ENCODE assay signal across 15 mouse cellular contexts in the genomic region with DNA sequence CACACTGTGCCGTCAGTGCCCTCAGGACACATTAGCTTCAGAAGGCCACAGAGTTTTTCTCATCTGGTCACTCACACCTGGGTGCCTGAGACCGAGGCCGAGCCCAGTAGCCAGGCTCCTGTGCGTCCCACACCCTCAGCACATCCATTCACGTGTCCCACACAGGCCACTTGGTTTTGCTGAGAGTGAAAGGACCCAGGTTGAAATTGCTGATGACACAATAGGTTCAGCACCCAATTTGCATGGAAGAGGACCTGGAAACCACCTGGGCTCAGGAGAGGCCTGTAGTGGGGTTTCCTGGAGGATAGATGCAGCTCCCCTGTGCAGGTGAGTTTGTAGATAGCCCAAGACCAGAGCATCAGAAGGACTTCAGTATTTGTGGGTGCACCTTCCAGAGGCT. TPM values are rescaled to one million over a fixed set of nuclear protein-coding genes. Genes with fewer than 3 reads are reported as not detected.
DNase-seq lines count a peak whose midpoint lies in the region; ATAC-seq and TF ChIP-seq lines count a peak whose summit lies in the region.
"Had no signal": no experiment of that assay in that cellular context is flagged by ENCODE, and none has a peak within 500 bp of the region (broad histone marks: within the 10 kb centered on the region; RNA-seq: fewer than 3 reads in every experiment).

No protein-coding gene starts in this region.

- no peak for DNase-seq in hindbrain, embryonic 10.5 days (ENCODE audit: low spot score)
- no peak for DNase-seq in hindbrain, embryonic 14.5 days (ENCODE audit: low spot score)
- no peak for DNase-seq in lung, adult 2 months
- DNase-seq in embryonic facial prominence, embryonic 14.5 days (ENCODE audit: low spot score) = no peak
- no peak for DNase-seq in urinary bladder, postnatal 36 days (ENCODE audit: low spot score in 2 of 2)
- no peak for DNase-seq in left cerebral cortex, postnatal 10 days (ENCODE audit: extremely low spot score in 1 of 2, low spot score in 2 of 2)

- no peak overlapping the region for H3K9ac ChIP-seq in hindbrain, embryonic 14.5 days
- no peak overlapping the region for H3K9ac ChIP-seq in lung, embryonic 15.5 days
- no peak overlapping the region for H3K9ac ChIP-seq in embryonic facial prominence, embryonic 14.5 days (ENCODE audit: low read depth, low read length)
- no peak overlapping the region for H3K9ac ChIP-seq in limb, embryonic 15.5 days

- H3K9me3 ChIP-seq in hindbrain, embryonic 10.5 days = no peaks in the 10 kb centered on the region
- H3K9me3 ChIP-seq in hindbrain, embryonic 14.5 days (ENCODE audit: control insufficient read depth, low read length) = no peaks in the 10 kb centered on the region
- no peaks in the 10 kb centered on the region for H3K9me3 ChIP-seq in lung, embryonic 15.5 days
- no peaks in the 10 kb centered on the region for H3K9me3 ChIP-seq in embryonic facial prominence, embryonic 14.5 days (ENCODE audit: control insufficient read depth, low read length)
- H3K9me3 ChIP-seq in limb, embryonic 15.5 days = no peaks in the 10 kb centered on the region

- H3K4me1 ChIP-seq in hindbrain, embryonic 10.5 days (replicated peaks) = peaks cover 5% of the 10 kb centered on the region; the same call in 1 of the 2 replicates
- H3K4me1 ChIP-seq in hindbrain, embryonic 14.5 days (replicated peaks; ENCODE audit: control insufficient read depth, insufficient read depth, low read length) = no peaks in the 10 kb centered on the region; the same call in 1 of the 2 replicates
- peaks cover 17% of the 10 kb centered on the region for H3K4me1 ChIP-seq in lung, embryonic 15.5 days
- peaks cover 3% of the 10 kb centered on the region; the same call in 1 of the 2 replicates for H3K4me1 ChIP-seq in lung, adult 2 months (ENCODE audit: control insufficient read depth, insufficient read depth, low read length)
- no peaks in the 10 kb centered on the region for H3K4me1 ChIP-seq in embryonic facial prominence, embryonic 14.5 days (ENCODE audit: control insufficient read depth, insufficient read depth, low read length)
- peaks cover 20% of the 10 kb centered on the region; the same call in 1 of the 2 replicates for H3K4me1 ChIP-seq in limb, embryonic 15.5 days

- peaks cover 79% of the 10 kb centered on the region for H3K36me3 ChIP-seq in hindbrain, embryonic 10.5 days
- H3K36me3 ChIP-seq in hindbrain, embryonic 14.5 days (replicated peaks; ENCODE audit: control insufficient read depth, insufficient read depth) = peaks cover 35% of the 10 kb centered on the region
- no peaks in the 10 kb centered on the region for H3K36me3 ChIP-seq in lung, embryonic 15.5 days
- H3K36me3 ChIP-seq in embryonic facial prominence, embryonic 14.5 days (ENCODE audit: control insufficient read depth, insufficient read depth, low read length) = peaks cover 37% of the 10 kb centered on the region
- H3K36me3 ChIP-seq in limb, embryonic 15.5 days = peaks cover 44% of the 10 kb centered on the region

- 91% methylated on average over 5 of the region's 5 CpGs for WGBS in hindbrain, embryonic 10.5 days
- 90% methylated on average over 5 of the region's 5 CpGs for WGBS in hindbrain, embryonic 14.5 days
- 81% methylated on average over 5 of the region's 5 CpGs for WGBS in lung, embryonic 15.5 days
- WGBS in lung, adult 2 months = 82% methylated on average over 5 of the region's 5 CpGs
- 79% methylated on average over 5 of the region's 5 CpGs for WGBS in embryonic facial prominence, embryonic 14.5 days
- 82% methylated on average over 5 of the region's 5 CpGs for WGBS in limb, embryonic 15.5 days

- TF ChIP-seq CTCF in lung, adult 2 months (IDR thresholded peaks at IDR 0.05; ENCODE audit: insufficient read depth, low read length) = no peak

- H3K27me3 ChIP-seq in hindbrain, embryonic 10.5 days (ENCODE audit: insufficient read depth, poor library complexity, severe bottlenecking) = no peaks in the 10 kb centered on the region
- no peaks in the 10 kb centered on the region for H3K27me3 ChIP-seq in hindbrain, embryonic 14.5 days (ENCODE audit: control insufficient read depth, insufficient read depth, low read length)
- H3K27me3 ChIP-seq in lung, embryonic 15.5 days = no peaks in the 10 kb centered on the region
- H3K27me3 ChIP-seq in embryonic facial prominence, embryonic 14.5 days (replicated peaks; ENCODE audit: control insufficient read depth, insufficient read depth, low read length) = no peaks in the 10 kb centered on the region
- no peaks in the 10 kb centered on the region for H3K27me3 ChIP-seq in limb, embryonic 15.5 days

- no peak overlapping the region for H3K4me3 ChIP-seq in hindbrain, embryonic 10.5 days
- H3K4me3 ChIP-seq in hindbrain, embryonic 14.5 days (replicated peaks; ENCODE audit: low read length) = no peak overlapping the region
- no peak overlapping the region for H3K4me3 ChIP-seq in lung, embryonic 15.5 days
- no peak overlapping the region for H3K4me3 ChIP-seq in lung, adult 2 months (replicated peaks; ENCODE audit: extremely low read depth, low read depth, low read length)
- H3K4me3 ChIP-seq in embryonic facial prominence, embryonic 14.5 days (ENCODE audit: low read depth, low read length) = no peak overlapping the region
- no peak overlapping the region for H3K4me3 ChIP-seq in limb, embryonic 15.5 days

- no peak for TF ChIP-seq POLR2A in lung, adult 2 months (IDR thresholded peaks at IDR 0.05; ENCODE audit: borderline replicate concordance, extremely low read depth, low read depth, low read length)

- intact Hi-C loops in left cerebral cortex, postnatal 10 days (cut with DNase I) = no loop called here

- no peak overlapping the region for H3K4me2 ChIP-seq in hindbrain, embryonic 14.5 days (replicated peaks)
- H3K4me2 ChIP-seq in lung, embryonic 15.5 days = no peak overlapping the region
- H3K4me2 ChIP-seq in embryonic facial prominence, embryonic 14.5 days (ENCODE audit: low read depth, low read length) = no peak overlapping the region
- no peak overlapping the region for H3K4me2 ChIP-seq in limb, embryonic 15.5 days

- ATAC-seq in hindbrain, embryonic 14.5 days (ENCODE audit: low FRiP score) = no peak
- no peak for ATAC-seq in lung, embryonic 15.5 days (ENCODE audit: borderline replicate concordance, extremely low read depth, low FRiP score, low TSS enrichment)
- ATAC-seq in embryonic facial prominence, embryonic 14.5 days (ENCODE audit: low read depth) = 0 out of 2 replicates have a peak, but pooled peaks have one; percentile 7
- no peak for ATAC-seq in limb, embryonic 15.5 days (ENCODE audit: insufficient number of reproducible peaks, low FRiP score, low TSS enrichment, low read depth)

- 0 out of 2 replicates have a peak overlapping the region, but pooled peaks have one; percentile 35 for H3K27ac ChIP-seq in hindbrain, embryonic 10.5 days
- H3K27ac ChIP-seq in hindbrain, embryonic 14.5 days = no peak overlapping the region
- H3K27ac ChIP-seq in lung, embryonic 15.5 days = peak overlapping the region; percentile 70
- peak overlapping the region; percentile 64 for H3K27ac ChIP-seq in embryonic facial prominence, embryonic 14.5 days (replicated peaks; ENCODE audit: low read depth, low read length)
- peak overlapping the region; percentile 40 for H3K27ac ChIP-seq in limb, embryonic 15.5 days

RNA-seq across cellular contexts. Expression of a gene that starts 32.5 kb away (rescaled TPM):
- 0.10 and 0.30 TPM in 2 replicates for polyA plus RNA-seq in hindbrain, embryonic 10.5 days (2016; fragmentation: Nextera tagmentation; extraction: Ambion mirVana)
- 19.6 and 20.5 TPM in 2 replicates for polyA plus RNA-seq in hindbrain, embryonic 14.5 days (2014; fragmentation: Nextera tagmentation; extraction: Ambion mirVana)
- 0.36 and 0.50 TPM in 2 replicates for polyA plus RNA-seq in lung, embryonic 15.5 days (2015; fragmentation: Nextera tagmentation; extraction: Ambion mirVana)
- 0.43 and 0.66 TPM in 2 replicates for polyA plus RNA-seq in lung, adult 2 months (2012; rRNA removed)
- polyA plus RNA-seq in embryonic facial prominence, embryonic 14.5 days (2014; fragmentation: Nextera tagmentation; extraction: Ambion mirVana) = 0.34 and 0.50 TPM in 2 replicates
- polyA plus RNA-seq in limb, embryonic 15.5 days (2015; fragmentation: Nextera tagmentation; extraction: Ambion mirVana) = 1.0 and 1.2 TPM in 2 replicates
- total RNA-seq in left cerebral cortex, postnatal 10 days (2021) = 10 to 100 TPM; 24.5 to 29.4 TPM
- total RNA-seq: adrenal gland, postnatal 36 days; heart, postnatal 25 days had no signal

RNA-seq across cellular contexts. Expression of a gene that starts 54.1 kb away (rescaled TPM):
- polyA plus RNA-seq in hindbrain, embryonic 10.5 days (2016; fragmentation: Nextera tagmentation; extraction: Ambion mirVana) = not detected in 2 replicates
- polyA plus RNA-seq in hindbrain, embryonic 14.5 days (2014; fragmentation: Nextera tagmentation; extraction: Ambion mirVana) = not detected in 2 replicates
- polyA plus RNA-seq in lung, embryonic 15.5 days (2015; fragmentation: Nextera tagmentation; extraction: Ambion mirVana) = not detected in 2 replicates
- polyA plus RNA-seq in lung, adult 2 months (2012; rRNA removed) = not detected in 2 replicates
- polyA plus RNA-seq in embryonic facial prominence, embryonic 14.5 days (2014; fragmentation: Nextera tagmentation; extraction: Ambion mirVana) = not detected in 2 replicates
- polyA plus RNA-seq in limb, embryonic 15.5 days (2015; fragmentation: Nextera tagmentation; extraction: Ambion mirVana) = not detected in 2 replicates
- total RNA-seq in left cerebral cortex, postnatal 10 days (2021) = not detected
- total RNA-seq: adrenal gland, postnatal 36 days; heart, postnatal 25 days; left cerebral cortex, postnatal 25 days; megakaryocyte-erythroid progenitor cell, adult 5-6 weeks had no signal
- polyA plus RNA-seq: embryonic facial prominence, embryonic 11.5 days; frontal cortex, adult 2 months; liver, embryonic 16.5 days had no signal
